Mouse (Mus musculus) limb, embryonic 13.5 days (tissue): ENCODE measurements around the gene Vmn1r4. TPM values are rescaled to one million over a fixed set of nuclear protein-coding genes. Genes with fewer than 3 reads are reported as not detected.

Source experiments
- ATAC-seq: fragments of 200-750 bp; cut with Nextera tagmentation; 2 replicates; pipeline ENCODE4 v1.8.0; 2017; ENCODE audit warnings: low read depth, moderate number of reproducible peaks, moderate TSS enrichment; ENCODE audit not compliant: low FRiP score
- H3K27ac ChIP-seq: fragments of 300-500 bp; sonication (generic); 2 replicates; pipeline ENCODE4 v1.5.1; 2015; ENCODE audit warnings: inconsistent platforms, mild to moderate bottlenecking, moderate library complexity
- H3K27me3 ChIP-seq: fragments of 300-500 bp; sonication (generic); 2 replicates; pipeline ENCODE4 v1.6.1; 2015; ENCODE audit warnings: mild to moderate bottlenecking, inconsistent platforms
- H3K36me3 ChIP-seq: fragments of 300-500 bp; sonication (generic); 2 replicates; pipeline ENCODE4 v1.6.1; 2015; ENCODE audit warnings: inconsistent platforms, mild to moderate bottlenecking, moderate library complexity
- H3K4me1 ChIP-seq: fragments of 300-500 bp; sonication (generic); 2 replicates; pipeline ENCODE4 v1.6.1; 2015; ENCODE audit warnings: inconsistent platforms
- H3K4me2 ChIP-seq: fragments of 300-500 bp; sonication (generic); replicated peaks from 2 replicates; pipeline ENCODE4 v1.6.1; 2015; ENCODE audit warnings: inconsistent platforms, mild to moderate bottlenecking, moderate library complexity
- H3K4me3 ChIP-seq: fragments of 300-500 bp; sonication (generic); 2 replicates; pipeline ENCODE4 v1.5.1; 2015; ENCODE audit warnings: moderate library complexity, mild to moderate bottlenecking, inconsistent platforms
- H3K9ac ChIP-seq: fragments of 300-500 bp; sonication (generic); 2 replicates; pipeline ENCODE4 v1.6.1; 2015; ENCODE audit warnings: mild to moderate bottlenecking, inconsistent platforms
- H3K9me3 ChIP-seq: fragments of 300-500 bp; sonication (generic); 2 replicates; pipeline ENCODE4 v1.6.1; 2016; ENCODE audit warnings: inconsistent platforms
- WGBS: fragments of 180-500 bp; shearing (Covaris S2); methylation state at CpG from one replicate; pipeline ENCODE4 v1.1.7; 2015; 5-methylcytosine and 5-hydroxymethylcytosine counted together
- polyA plus RNA-seq: library from polyadenylated mRNA; unstranded; fragments of >200 nt; fragmentation: Nextera tagmentation; extraction: Ambion mirVana; gene quantifications from 2 replicates; pipeline ENCODE4 v1.2.1, GENCODE M21; 2015

Gene Vmn1r4
- polyA plus RNA-seq, 1 experiment from 2014 or later, result 0.11 TPM

DNA sequence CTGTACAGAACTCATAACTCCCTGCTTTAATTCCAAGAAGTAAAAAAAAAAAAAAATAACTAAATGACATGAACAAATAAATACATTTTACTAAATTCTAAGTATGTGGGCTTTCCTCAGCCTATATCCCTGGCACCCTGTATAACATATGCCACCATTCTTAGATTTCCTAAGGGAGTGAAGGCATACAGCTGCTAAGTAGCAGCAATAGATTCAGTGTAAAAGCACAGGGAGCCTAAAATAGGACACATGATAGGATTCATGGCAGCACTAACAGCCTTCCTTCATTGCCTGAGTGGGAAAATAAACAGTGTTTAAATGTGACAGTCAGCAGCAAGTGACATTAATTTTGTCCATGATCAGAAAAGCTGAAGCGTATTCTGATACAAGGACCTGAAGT lies 19.5 kb upstream of the Vmn1r4 start:
- Histone ChIP-seq H3K27me3 (no peaks in the 10 kb centered on the region), H3K4me2 (no peak overlapping the region; the same call in 1 of the 2 replicates), H3K36me3 (no peaks in the 10 kb centered on the region), H3K27ac (no peak overlapping the region), H3K4me3 (no peak overlapping the region), H3K9ac (no peak overlapping the region), H3K9me3 (no peaks in the 10 kb centered on the region), H3K4me1 (peaks cover 16% of the 10 kb centered on the region)
- whole genome bisulfite sequencing, result 86% methylated on average over 1 of the region's 1 CpGs
- no peak for ATAC-seq

DNA sequence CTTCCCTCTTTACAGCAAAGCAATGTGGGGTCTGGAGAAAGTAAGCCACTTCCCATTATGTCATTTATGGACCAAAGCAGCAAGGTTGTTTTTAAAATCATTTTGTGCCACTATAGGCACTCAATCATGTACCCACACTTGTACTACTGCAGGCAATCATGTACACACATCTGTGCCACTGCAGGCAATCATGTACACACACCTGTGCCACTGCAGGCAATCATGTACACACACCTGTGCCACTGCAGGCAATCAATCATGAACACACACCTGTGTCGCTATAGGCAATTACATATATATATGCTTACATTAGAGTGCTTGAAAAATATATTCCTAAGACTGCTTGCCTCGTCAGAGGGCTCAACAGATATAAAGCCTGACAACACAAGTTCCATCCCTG lies 18.8 kb upstream of the Vmn1r4 start:
- peaks cover 16% of the 10 kb centered on the region for H3K4me1 ChIP-seq
- no peak overlapping the region for H3K9ac ChIP-seq
- H3K27ac ChIP-seq, result no peak overlapping the region
- no peak for ATAC-seq
- H3K27me3 ChIP-seq, result no peaks in the 10 kb centered on the region
- 65% methylated on average over 2 of the region's 2 CpGs for WGBS
- no peaks in the 10 kb centered on the region for H3K36me3 ChIP-seq
- no peaks in the 10 kb centered on the region for H3K9me3 ChIP-seq
- H3K4me2 ChIP-seq, result no peak overlapping the region
- H3K4me3 ChIP-seq, result no peak overlapping the region

DNA sequence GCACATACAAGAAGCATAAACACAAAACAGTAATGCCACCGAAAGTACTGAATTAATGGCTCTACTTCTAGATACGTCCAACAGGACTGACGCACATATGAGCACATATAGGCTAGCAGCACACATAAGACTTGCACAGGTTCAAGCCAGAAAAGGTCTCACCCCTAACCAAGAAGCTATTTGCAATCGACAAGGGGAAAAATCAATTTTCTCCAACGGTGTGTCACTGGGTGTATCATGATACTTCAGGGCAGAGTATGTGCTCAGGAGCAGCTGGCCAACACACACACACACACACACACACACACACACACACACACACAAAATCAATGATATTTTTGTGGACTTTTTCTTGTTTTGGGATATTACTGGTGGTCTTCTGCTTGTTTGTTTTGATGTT lies 18.3 kb upstream of the Vmn1r4 start:
- Histone ChIP-seq H3K36me3 (no peaks in the 10 kb centered on the region), H3K27me3 (no peaks in the 10 kb centered on the region), H3K4me1 (peaks cover 16% of the 10 kb centered on the region), H3K27ac (no peak overlapping the region), H3K9me3 (no peaks in the 10 kb centered on the region), H3K4me2 (no peak overlapping the region), H3K9ac (no peak overlapping the region), H3K4me3 (no peak overlapping the region)
- WGBS, result 90% methylated on average over 5 of the region's 5 CpGs
- ATAC-seq, result no peak

DNA sequence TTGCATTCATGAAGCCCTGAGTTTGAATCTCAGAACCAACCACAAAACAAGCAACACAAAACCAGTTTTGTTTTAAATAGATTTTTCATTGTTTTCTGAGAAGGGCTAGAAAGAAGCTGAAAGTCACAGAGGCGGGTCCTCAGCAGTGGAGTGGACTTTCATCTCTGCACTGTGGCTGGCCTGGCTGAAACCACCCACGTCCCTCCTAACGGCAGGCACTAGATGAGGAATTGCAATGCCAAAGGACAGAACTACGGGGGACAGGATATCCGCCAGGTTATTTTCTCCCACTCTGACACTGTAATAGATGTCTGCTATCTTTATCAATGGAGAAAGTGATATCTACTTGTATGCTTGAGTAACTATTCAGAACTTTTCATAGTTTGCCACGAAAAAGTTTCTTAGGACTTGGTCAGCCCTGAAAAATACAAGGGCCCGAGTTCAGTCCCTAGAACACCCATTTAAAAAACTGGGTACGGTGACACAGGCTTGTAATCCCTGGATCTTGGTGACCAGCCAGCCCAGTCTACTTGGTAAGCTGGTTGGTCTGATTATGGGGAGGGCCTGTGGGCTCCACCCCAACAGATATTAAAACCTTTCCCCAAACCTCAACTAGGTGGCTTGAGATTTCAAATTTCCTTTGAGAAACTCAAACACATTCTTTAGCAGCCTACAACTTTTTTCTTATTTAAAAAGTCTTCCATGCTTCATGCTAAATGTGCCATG lies 17.5 kb upstream of the Vmn1r4 start:
- WGBS, result 84% methylated on average over 8 of the region's 8 CpGs
- no peaks in the 10 kb centered on the region for H3K36me3 ChIP-seq
- no peak overlapping the region for H3K4me2 ChIP-seq
- no peak overlapping the region for H3K4me3 ChIP-seq
- no peaks in the 10 kb centered on the region for H3K27me3 ChIP-seq
- H3K27ac ChIP-seq, result no peak overlapping the region
- no peak for ATAC-seq
- H3K9ac ChIP-seq, result no peak overlapping the region
- peaks cover 16% of the 10 kb centered on the region for H3K4me1 ChIP-seq
- H3K9me3 ChIP-seq, result no peaks in the 10 kb centered on the region

DNA sequence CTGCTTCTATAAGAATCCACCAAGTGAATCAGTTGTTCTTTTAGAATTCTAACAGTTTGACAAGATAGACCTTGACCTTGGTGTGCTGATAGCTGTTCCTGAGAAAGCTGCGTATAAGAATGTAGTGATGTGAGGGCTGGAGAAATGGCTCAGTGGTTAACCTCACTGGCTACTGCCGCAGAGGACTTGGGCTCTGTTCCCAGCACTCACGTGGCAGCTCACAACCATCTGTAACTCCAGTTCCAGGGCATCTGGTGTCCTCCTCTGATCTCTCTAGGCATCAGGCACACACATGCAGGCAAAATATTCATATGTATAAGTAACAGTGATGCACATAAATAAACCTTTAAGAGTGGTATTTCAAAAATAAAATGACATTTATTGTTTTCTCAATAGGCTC lies 15.8 kb upstream of the Vmn1r4 start:
- Histone ChIP-seq H3K4me2 (no peak overlapping the region), H3K27me3 (no peaks in the 10 kb centered on the region), H3K9ac (no peak overlapping the region), H3K4me1 (peaks cover 10% of the 10 kb centered on the region), H3K36me3 (no peaks in the 10 kb centered on the region), H3K27ac (no peak overlapping the region), H3K4me3 (no peak overlapping the region), H3K9me3 (no peaks in the 10 kb centered on the region)
- ATAC-seq, result no peak
- WGBS, result 89% methylated on average over 3 of the region's 3 CpGs

DNA sequence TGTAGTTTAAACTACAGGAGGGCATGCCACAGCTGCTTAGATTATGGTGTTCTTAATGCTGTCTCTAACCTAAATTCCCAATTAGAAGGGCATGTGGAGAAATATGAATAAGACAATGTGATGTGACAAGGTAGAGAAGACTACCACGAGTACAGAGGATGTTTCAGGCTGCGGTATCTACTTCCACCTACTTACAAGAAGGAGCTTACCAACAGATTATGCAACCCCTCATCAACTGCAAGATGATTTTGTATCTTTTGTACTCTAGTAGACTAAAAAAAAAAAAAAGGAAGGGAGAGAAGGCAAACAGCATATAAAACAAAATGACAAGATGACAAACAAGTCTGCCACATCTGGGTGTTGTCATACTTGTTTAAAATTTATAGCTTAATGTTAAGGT lies 15.4 kb upstream of the Vmn1r4 start:
- H3K27ac ChIP-seq, result no peak overlapping the region
- WGBS, result 87% methylated on average over 2 of the region's 2 CpGs
- no peak for ATAC-seq

DNA sequence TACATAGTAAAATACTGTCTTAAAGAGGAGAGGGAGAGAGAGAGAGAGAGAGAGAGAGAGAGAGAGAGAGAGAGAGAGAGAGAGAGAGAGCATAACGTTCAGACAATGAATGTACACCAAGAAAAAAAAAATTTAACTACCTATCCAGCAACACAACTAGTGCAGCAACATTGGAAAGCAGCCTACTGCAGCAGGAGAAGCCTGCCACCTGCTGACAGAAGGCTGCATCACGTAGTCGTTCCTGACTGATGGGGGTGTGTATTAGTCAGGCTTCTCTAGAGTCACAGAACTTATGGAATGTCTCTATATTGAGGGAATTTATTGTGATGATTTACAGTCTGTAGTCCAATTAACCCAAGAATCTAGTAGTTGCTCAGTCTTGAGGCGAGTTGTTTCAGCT lies 14.9 kb upstream of the Vmn1r4 start:
- H3K27ac ChIP-seq, result no peak overlapping the region
- H3K27me3 ChIP-seq, result no peaks in the 10 kb centered on the region
- no peak overlapping the region for H3K9ac ChIP-seq
- no peaks in the 10 kb centered on the region for H3K36me3 ChIP-seq
- H3K4me3 ChIP-seq, result no peak overlapping the region
- no peak; the same call in 1 of the 2 replicates for ATAC-seq
- peaks cover 7% of the 10 kb centered on the region for H3K4me1 ChIP-seq
- H3K9me3 ChIP-seq, result no peaks in the 10 kb centered on the region
- WGBS, result 11% methylated on average over 4 of the region's 4 CpGs
- no peak overlapping the region for H3K4me2 ChIP-seq

More for the DNA sequence above, 15.4 kb upstream of the Vmn1r4 start:
- peaks cover 10% of the 10 kb centered on the region for H3K4me1 ChIP-seq
- no peak overlapping the region for H3K4me2 ChIP-seq
- H3K4me3 ChIP-seq, result no peak overlapping the region
- H3K36me3 ChIP-seq, result no peaks in the 10 kb centered on the region
- no peaks in the 10 kb centered on the region for H3K9me3 ChIP-seq
- H3K9ac ChIP-seq, result no peak overlapping the region
- no peaks in the 10 kb centered on the region for H3K27me3 ChIP-seq

DNA sequence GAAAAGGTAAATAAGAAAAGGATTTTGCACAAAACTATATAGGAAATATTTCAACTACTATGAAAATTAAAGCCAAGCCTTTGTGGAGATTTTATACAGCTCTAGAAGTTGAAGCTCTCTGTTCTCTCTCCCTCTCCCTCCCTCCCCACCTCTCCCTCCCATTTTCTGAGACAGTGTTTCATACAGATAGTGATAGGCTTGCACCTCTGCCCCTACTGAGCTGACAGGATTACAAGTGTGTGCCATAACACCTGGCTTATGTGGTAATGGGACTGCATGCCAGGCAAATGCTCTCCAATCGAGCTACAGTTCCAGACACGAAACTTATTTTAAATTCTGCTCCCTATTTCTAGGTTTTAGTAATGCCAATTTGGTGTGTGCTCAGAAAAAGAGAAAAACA lies 12.9 kb upstream of the Vmn1r4 start:
- no peaks in the 10 kb centered on the region for H3K36me3 ChIP-seq
- ATAC-seq, result no peak
- no peaks in the 10 kb centered on the region for H3K9me3 ChIP-seq
- H3K4me3 ChIP-seq, result no peak overlapping the region
- H3K9ac ChIP-seq, result no peak overlapping the region
- 73% methylated on average over 2 of the region's 2 CpGs for whole genome bisulfite sequencing
- H3K4me2 ChIP-seq, result no peak overlapping the region
- H3K27me3 ChIP-seq, result no peaks in the 10 kb centered on the region
- no peaks in the 10 kb centered on the region for H3K4me1 ChIP-seq
- H3K27ac ChIP-seq, result no peak overlapping the region

DNA sequence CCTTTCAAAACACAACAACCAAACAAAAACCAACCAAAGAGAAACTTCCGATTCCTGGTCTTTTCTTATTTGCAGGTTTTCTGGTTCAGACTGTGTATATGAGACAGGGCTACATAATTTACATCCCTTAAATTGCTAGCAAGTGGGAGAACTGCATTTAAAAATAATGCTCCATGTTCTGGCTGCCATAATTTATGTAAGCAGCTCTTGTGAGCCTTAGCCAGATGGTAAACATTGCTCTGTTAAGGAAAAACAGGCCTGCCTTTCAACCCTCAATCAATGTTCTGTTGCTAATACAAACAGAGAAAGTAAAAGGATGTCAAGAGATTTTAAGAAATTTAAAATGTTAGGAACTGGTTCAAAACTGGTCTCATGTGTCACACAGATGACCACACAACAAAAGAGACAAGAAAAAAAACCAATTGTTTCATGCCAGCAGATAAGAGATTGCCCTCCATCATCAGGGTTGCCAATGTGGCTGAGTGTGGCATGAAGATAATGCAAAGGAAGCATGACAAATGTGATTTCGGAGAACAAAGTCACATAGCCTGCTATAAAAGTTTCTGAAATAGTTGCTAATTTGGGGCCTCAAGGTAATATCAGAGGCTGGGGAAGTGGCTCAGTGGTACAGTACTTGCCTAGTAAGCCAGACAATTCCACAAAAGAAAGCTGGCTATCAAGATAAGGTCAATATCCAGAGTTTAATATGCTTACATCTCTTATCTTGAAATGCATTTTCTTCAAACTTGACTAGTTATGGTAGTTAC lies 10.5 kb upstream of the Vmn1r4 start:
- Histone ChIP-seq H3K9me3 (no peaks in the 10 kb centered on the region), H3K4me3 (no peak overlapping the region), H3K27me3 (no peaks in the 10 kb centered on the region), H3K36me3 (no peaks in the 10 kb centered on the region), H3K27ac (no peak overlapping the region), H3K4me1 (no peaks in the 10 kb centered on the region), H3K4me2 (no peak overlapping the region), H3K9ac (no peak overlapping the region)
- no peak for ATAC-seq
- 68% methylated on average over 2 of the region's 2 CpGs for WGBS

DNA sequence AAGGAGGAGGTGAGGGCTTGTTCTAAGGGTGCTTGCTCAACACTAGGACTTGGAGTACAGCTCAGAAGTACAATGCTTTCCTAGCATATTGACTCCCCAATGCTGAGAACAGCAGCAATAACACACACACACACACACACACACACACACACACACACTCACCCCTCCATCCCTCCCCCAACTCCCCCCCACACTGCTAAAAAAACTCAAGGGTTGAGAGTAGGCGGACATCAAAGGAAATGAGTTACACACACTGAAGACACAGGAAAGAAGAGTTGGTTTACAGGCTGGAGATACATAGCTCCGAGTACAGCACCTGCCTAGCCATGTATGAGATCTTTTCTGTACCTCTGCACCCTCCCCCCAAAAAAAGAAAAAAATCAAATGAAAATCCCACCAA lies 7.5 kb upstream of the Vmn1r4 start:
- no peak overlapping the region for H3K4me2 ChIP-seq
- H3K4me1 ChIP-seq, result no peaks in the 10 kb centered on the region
- no peaks in the 10 kb centered on the region for H3K36me3 ChIP-seq
- H3K27ac ChIP-seq, result no peak overlapping the region
- H3K4me3 ChIP-seq, result no peak overlapping the region
- WGBS, result 75% methylated on average over 2 of the region's 2 CpGs
- H3K9ac ChIP-seq, result no peak overlapping the region
- ATAC-seq, result no peak
- H3K9me3 ChIP-seq, result no peaks in the 10 kb centered on the region
- no peaks in the 10 kb centered on the region for H3K27me3 ChIP-seq

DNA sequence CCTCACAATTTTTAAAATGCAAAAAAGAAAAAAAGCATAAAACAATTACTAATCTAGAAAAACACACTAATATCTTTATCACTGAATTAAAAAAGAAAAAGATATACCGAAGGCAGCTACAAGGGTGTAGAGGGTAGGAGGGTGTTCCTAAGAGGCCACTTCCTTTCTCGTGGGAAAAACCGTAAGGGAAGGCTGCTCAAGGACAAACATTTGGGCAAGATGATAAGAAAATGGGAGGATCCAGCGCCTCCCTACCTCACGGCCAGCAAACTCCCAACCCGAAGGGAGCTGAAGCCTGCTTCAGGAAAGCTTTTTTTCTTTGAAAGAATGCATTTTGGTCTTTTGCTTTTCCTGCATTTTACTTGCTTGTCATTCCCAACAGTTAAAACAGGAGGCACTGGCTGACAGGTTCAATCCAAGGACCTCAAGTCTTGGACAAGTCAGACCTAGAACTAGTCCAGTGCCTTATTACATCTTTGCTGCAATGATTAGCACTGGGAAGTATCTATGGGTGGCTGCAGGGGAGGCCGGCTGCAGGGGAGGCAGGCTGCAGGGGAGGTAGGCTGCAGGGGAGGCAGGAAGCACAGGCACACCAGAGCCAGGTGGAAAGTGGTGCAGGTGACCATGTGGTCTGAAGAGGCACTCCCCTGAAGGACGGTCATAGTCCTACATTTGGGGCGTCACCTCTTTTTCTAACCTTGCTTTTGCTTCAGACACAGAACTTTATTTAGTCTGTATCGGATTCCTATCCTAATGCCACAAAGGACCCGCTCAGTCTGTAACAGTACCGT lies 6.0 kb upstream of the Vmn1r4 start:
- Histone ChIP-seq H3K9ac (no peak overlapping the region), H3K4me2 (no peak overlapping the region), H3K9me3 (no peaks in the 10 kb centered on the region), H3K27ac (no peak overlapping the region), H3K4me1 (peaks cover 6% of the 10 kb centered on the region; the same call in 1 of the 2 replicates), H3K36me3 (no peaks in the 10 kb centered on the region), H3K4me3 (no peak overlapping the region), H3K27me3 (no peaks in the 10 kb centered on the region)
- WGBS, result 71% methylated on average over 12 of the region's 12 CpGs
- ATAC-seq, result no peak

DNA sequence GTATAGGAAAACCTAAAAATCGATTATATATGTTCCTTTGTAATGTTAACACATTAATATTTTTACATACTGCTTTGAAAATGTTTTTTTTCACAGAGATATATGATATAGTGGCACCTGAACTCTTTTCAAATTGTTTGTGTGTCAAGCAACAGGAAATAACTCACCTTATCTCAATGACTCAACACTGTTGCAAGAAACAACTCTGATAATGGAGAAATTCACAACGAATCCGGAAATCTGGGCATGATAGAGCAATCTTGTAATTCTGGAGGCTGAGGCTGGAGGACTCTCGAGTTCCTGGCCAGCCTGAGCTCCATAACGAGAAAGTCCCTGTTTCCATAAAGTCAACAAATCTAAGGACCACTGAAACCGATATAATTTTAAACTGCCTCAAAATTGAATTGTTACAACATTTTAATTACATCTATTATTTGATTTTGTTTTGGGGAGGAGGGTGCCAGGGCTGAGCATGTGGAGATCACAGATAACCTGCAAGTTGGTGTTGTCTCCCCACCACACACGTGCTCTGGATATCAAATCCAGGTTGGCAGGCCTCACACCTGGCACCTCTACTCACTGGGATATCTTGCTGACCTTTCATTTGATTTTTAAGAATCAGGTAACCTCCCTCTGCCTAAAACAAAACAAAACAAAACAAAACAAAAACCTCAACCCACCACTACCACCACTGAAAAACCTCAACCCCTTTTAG lies 4.3 kb upstream of the Vmn1r4 start:
- no peak for ATAC-seq
- H3K4me1 ChIP-seq, result peaks cover 7% of the 10 kb centered on the region; the same call in 1 of the 2 replicates
- no peak overlapping the region for H3K4me2 ChIP-seq
- no peak overlapping the region for H3K9ac ChIP-seq
- H3K36me3 ChIP-seq, result no peaks in the 10 kb centered on the region
- 86% methylated on average over 7 of the region's 7 CpGs for WGBS
- H3K9me3 ChIP-seq, result no peaks in the 10 kb centered on the region
- H3K4me3 ChIP-seq, result no peak overlapping the region
- no peaks in the 10 kb centered on the region for H3K27me3 ChIP-seq
- no peak overlapping the region for H3K27ac ChIP-seq
